Mouse (Mus musculus): ENCODE data around the gene Prkce.
A peak's percentile ranks its signal among the peaks of the same experiment; 100 is the strongest.

The Prkce gene

GRCm38 (mm10) chr17:86266051-86266450 lies 98.5 kb downstream of the Prkce start:
- DNase-seq = no peak

GRCm38 (mm10) chr17:86267126-86267760 lies 99.7 kb downstream of the Prkce start:
- DNase-seq = no peak

- no peak for DNase-seq
Observed at GRCm38 (mm10) chr17:86269639-86270038, 102.1 kb downstream of the Prkce start.

- no peak for DNase-seq
Observed at GRCm38 (mm10) chr17:86270523-86270922, 102.9 kb downstream of the Prkce start.

GRCm38 (mm10) chr17:86271277-86271676 lies 103.7 kb downstream of the Prkce start:
- peak; percentile 47 for DNase-seq

GRCm38 (mm10) chr17:86272961-86273360 lies 105.4 kb downstream of the Prkce start:
- DNase-seq = no peak

GRCm38 (mm10) chr17:86273566-86274349 lies 106.2 kb downstream of the Prkce start:
- no peak for DNase-seq

- DNase-seq = no peak
Observed at GRCm38 (mm10) chr17:86274350-86274744, 106.8 kb downstream of the Prkce start.

- DNase-seq = no peak
Observed at GRCm38 (mm10) chr17:86276381-86276780, 108.8 kb downstream of the Prkce start.

GRCm38 (mm10) chr17:86277032-86277798 lies 109.6 kb downstream of the Prkce start:
- DNase-seq = no peak

GRCm38 (mm10) chr17:86277999-86278526 lies 110.5 kb downstream of the Prkce start:
- DNase-seq = peak; percentile 40

- no peak for DNase-seq
Observed at GRCm38 (mm10) chr17:86279751-86280150, 112.2 kb downstream of the Prkce start.

GRCm38 (mm10) chr17:86283741-86284140 lies 116.2 kb downstream of the Prkce start:
- peak; percentile 49 for DNase-seq

- no peak for DNase-seq
Observed at GRCm38 (mm10) chr17:86285058-86285457, 117.5 kb downstream of the Prkce start.

GRCm38 (mm10) chr17:86286747-86287271 lies 119.2 kb downstream of the Prkce start:
- DNase-seq = peak; percentile 67

- DNase-seq = peak; percentile 48
Observed at GRCm38 (mm10) chr17:86292711-86293110, 125.1 kb downstream of the Prkce start.

GRCm38 (mm10) chr17:86293247-86293744 lies 125.7 kb downstream of the Prkce start:
- peak; percentile 82 for DNase-seq

GRCm38 (mm10) chr17:86299576-86299975 lies 132.0 kb downstream of the Prkce start:
- no peak for DNase-seq

GRCm38 (mm10) chr17:86300774-86301595 lies 133.4 kb downstream of the Prkce start:
- peak; percentile 63 for DNase-seq

GRCm38 (mm10) chr17:86302266-86302665 lies 134.7 kb downstream of the Prkce start:
- DNase-seq = peak; percentile 66

- DNase-seq = peak; percentile 77
Observed at GRCm38 (mm10) chr17:86302861-86303331, 135.3 kb downstream of the Prkce start.
